Mouse (Mus musculus) testis, adult 2 months (tissue): ENCODE results near the gene Bmp7. TPM values are rescaled to one million over a fixed set of nuclear protein-coding genes. Genes with fewer than 3 reads are reported as not detected.

ENCODE experiments used
- H3K27ac ChIP-seq: fragments of 200-500 bp; 2 replicates; pipeline ENCODE4 v1.5.1; 2012; ENCODE audit warnings: low read depth, low read length; ENCODE audit not compliant: control insufficient read depth, insufficient read depth
- H3K27me3 ChIP-seq: fragments of 200-500 bp; 2 replicates; pipeline ENCODE4 v1.6.1; 2012; ENCODE audit warnings: mild to moderate bottlenecking, low read length, moderate library complexity; ENCODE audit not compliant: control insufficient read depth, insufficient read depth
- H3K36me3 ChIP-seq: fragments of 200-500 bp; 2 replicates; pipeline ENCODE4 v1.6.1; 2012; ENCODE audit warnings: mild to moderate bottlenecking, low read length; ENCODE audit not compliant: control insufficient read depth, insufficient read depth
- H3K4me1 ChIP-seq: fragments of 200-500 bp; 2 replicates; pipeline ENCODE4 v1.6.1; 2012; ENCODE audit warnings: low read length; ENCODE audit not compliant: control insufficient read depth, insufficient read depth
- H3K4me3 ChIP-seq: fragments of 200-500 bp; 2 replicates; pipeline ENCODE4 v1.5.1; 2012; ENCODE audit warnings: low read depth, mild to moderate bottlenecking, low read length, moderate library complexity, mixed read lengths; ENCODE audit not compliant: control insufficient read depth
- CTCF ChIP-seq: fragments of 200-500 bp; IDR thresholded peaks from 2 replicates; pipeline ENCODE4 v1.5.1; 2012; ENCODE audit warnings: low read depth, mild to moderate bottlenecking, inconsistent platforms, low read length, moderate library complexity; ENCODE audit not compliant: control insufficient read depth, insufficient read depth, insufficient replicate concordance
- POLR2A ChIP-seq: fragments of 200-500 bp; IDR thresholded peaks from 2 replicates; pipeline ENCODE4 v1.6.1; 2012; ENCODE audit warnings: low read depth, mild to moderate bottlenecking, inconsistent platforms, low read length, moderate library complexity; ENCODE audit not compliant: control insufficient read depth
- polyA plus RNA-seq: library from polyadenylated mRNA; depleted of rRNA; stranded (reverse); fragments of >200 nt; gene quantifications from 2 replicates; pipeline ENCODE4 v1.2.3, GENCODE M21; 2012

The Bmp7 gene
- polyA plus RNA-seq, 1 experiment: 2.4 TPM

- no peak overlapping the region for H3K27ac ChIP-seq
- no peaks in the 10 kb centered on the region for H3K27me3 ChIP-seq
- peaks cover 2% of the 10 kb centered on the region; the same call in 1 of the 2 replicates for H3K4me1 ChIP-seq
- no peak for TF ChIP-seq POLR2A
- TF ChIP-seq CTCF: no peak
- H3K36me3 ChIP-seq: no peaks in the 10 kb centered on the region
- H3K4me3 ChIP-seq: no peak overlapping the region
Observed at GRCm38 (mm10) chr2:172934420-172934788, 5.7 kb downstream of the Bmp7 start.

GRCm38 (mm10) chr2:172933631-172934419, 6.3 kb downstream of the Bmp7 start:
- TF ChIP-seq CTCF: no peak
- no peak for TF ChIP-seq POLR2A
- no peak overlapping the region for H3K4me3 ChIP-seq

GRCm38 (mm10) chr2:172931137-172931898, 8.8 kb downstream of the Bmp7 start:
- no peak overlapping the region for H3K27ac ChIP-seq
- H3K4me3 ChIP-seq: no peak overlapping the region
- no peaks in the 10 kb centered on the region for H3K27me3 ChIP-seq
- H3K36me3 ChIP-seq: no peaks in the 10 kb centered on the region
- no peak for TF ChIP-seq POLR2A
- TF ChIP-seq CTCF: no peak
- H3K4me1 ChIP-seq: no peaks in the 10 kb centered on the region

More at GRCm38 (mm10) chr2:172933631-172934419, 6.3 kb downstream of the Bmp7 start:
- H3K27me3 ChIP-seq: no peaks in the 10 kb centered on the region
- peaks cover 2% of the 10 kb centered on the region; the same call in 1 of the 2 replicates for H3K4me1 ChIP-seq
- H3K36me3 ChIP-seq: no peaks in the 10 kb centered on the region
- no peak overlapping the region for H3K27ac ChIP-seq

DNA sequence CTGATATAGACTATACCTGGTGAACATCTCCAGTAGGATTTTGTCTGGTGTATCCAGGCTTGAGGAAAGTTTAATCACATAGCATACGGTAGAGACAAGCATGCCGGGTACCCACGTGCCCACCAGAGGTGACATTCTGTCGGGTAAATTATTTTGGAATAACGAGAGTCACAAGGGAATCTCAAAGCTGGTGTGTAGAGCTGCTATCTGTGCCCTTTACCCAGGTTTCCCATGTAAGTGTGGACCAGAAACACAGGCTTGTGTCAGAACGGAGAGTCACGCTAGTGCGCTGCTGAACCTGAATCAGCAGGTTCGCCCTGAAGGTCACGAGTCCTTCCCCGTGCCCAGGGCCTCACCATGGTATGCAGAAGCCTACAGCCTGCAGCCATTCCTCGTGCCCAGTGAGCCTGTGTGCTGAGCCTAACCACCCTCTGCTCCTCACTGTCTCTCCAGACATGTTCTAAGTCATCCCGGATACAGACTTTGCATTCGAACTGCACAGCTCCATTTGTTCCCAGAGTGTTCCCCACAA, 10.2 kb downstream of the Bmp7 start:
- H3K4me1 ChIP-seq: peaks cover 9% of the 10 kb centered on the region
- no peak overlapping the region for H3K27ac ChIP-seq
- TF ChIP-seq CTCF (no peak), POLR2A (no peak)
- no peak overlapping the region for H3K4me3 ChIP-seq
- no peaks in the 10 kb centered on the region for H3K36me3 ChIP-seq
- no peaks in the 10 kb centered on the region for H3K27me3 ChIP-seq

DNA sequence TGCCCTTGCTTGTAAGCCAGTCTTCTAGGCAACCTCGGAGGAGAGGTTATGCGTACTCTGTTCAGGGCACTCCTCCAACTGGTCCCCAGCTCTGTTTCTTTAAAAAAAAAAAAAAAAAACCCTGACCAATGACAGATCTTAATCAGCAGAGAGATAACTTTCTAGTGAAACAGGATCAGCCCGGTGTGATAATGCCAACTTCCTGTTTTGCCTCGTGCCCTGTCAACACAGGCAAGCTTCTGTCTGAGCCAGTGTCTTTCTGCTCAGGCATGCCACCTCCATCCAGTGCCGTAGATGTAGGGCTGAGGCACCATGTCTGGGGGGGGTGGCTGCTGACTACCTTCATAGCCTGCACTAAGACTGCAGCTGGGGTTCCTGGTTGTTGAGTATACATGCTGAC, 12.5 kb downstream of the Bmp7 start:
- Histone ChIP-seq H3K4me1 (peaks cover 11% of the 10 kb centered on the region), H3K27me3 (no peaks in the 10 kb centered on the region), H3K4me3 (no peak overlapping the region), H3K27ac (no peak overlapping the region), H3K36me3 (no peaks in the 10 kb centered on the region)
- TF ChIP-seq POLR2A (no peak), CTCF (no peak)

GRCm38 (mm10) chr2:172926311-172926710, 13.8 kb downstream of the Bmp7 start:
- Histone ChIP-seq H3K4me3 (no peak overlapping the region), H3K27ac (no peak overlapping the region), H3K4me1 (peaks cover 11% of the 10 kb centered on the region), H3K36me3 (no peaks in the 10 kb centered on the region), H3K27me3 (no peaks in the 10 kb centered on the region)
- TF ChIP-seq POLR2A: no peak
- no peak for TF ChIP-seq CTCF

DNA sequence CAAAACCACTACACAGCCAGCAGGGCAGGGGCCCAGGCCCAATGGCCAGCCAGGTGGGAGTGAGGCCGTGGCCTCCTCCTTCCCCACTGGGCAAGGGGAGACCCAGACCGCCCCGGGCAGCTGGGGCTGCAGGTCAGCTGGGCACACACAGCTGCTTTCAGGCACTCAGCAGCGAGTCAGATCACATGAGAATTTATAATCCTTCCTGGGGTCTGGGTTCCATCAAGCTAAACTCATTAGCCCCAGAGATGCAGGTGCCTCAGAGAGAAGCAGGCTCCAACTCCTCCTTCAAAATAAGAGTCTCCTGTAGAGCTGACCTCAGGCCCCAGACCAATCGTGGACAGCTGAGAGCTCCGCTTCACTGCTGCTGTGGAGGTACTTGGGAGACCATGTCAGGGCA, 15.2 kb downstream of the Bmp7 start:
- H3K27me3 ChIP-seq: no peaks in the 10 kb centered on the region
- peaks cover 11% of the 10 kb centered on the region for H3K4me1 ChIP-seq
- no peaks in the 10 kb centered on the region for H3K36me3 ChIP-seq
- H3K4me3 ChIP-seq: no peak overlapping the region
- H3K27ac ChIP-seq: no peak overlapping the region
- no peak for TF ChIP-seq POLR2A
- no peak for TF ChIP-seq CTCF
